Mouse (Mus musculus) 3T3-L1 (cell line): ENCODE results near the gene Ap1g1.
"Not testable (repeated sequence)": the region's sequence is repeated elsewhere in the genome, so short reads cannot be mapped to it uniquely, and the experiment has no call there.

Experiments used
- DNase-seq: peaks from one replicate; pipeline ENCODE4 v3.0.0-alpha.2; 2015; ENCODE audit warnings: low read depth, low spot score

The Ap1g1 gene

DNA sequence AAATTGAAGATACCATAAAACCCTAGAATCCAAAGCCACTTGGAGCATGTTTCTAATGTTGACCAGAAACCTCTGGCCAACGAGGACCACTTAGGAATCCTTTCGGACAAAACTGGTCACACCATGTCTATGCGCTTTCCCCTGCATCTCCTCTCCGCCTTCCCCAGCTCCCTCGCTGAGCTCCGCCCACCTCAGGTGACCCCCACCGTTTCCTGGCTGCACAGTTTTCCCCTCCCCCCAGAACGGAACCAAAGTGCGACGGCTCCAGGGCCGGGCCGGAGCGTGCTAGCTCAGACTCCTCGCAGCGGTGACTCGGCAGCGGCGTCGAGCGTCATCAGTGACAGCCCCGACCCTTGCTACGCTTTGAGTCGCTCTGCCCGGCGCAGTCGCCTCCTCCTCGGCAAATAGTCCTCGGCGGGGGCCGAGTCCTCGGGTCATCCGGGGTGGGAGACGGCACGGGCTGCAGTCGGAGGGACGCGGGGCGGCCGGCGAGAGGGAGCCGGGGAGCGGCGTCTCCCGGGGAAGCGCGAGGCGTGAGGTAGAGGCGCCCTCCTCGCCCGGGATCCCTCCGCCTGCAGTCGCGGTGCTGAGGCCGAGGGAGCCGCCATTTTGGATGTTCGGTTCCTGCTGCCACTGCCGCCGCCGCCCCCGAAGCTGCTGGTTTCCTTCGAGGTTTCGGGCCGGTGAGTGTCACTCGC, at the start of gene Ap1g1:
Gene Ap1g1 (plus strand): TSS at position 275 of the 698 bp plus-strand sequence.
- DNase-seq, result peak; percentile 97

GRCm38 (mm10) chr8:109731012-109731411, 47.3 kb upstream of the Ap1g1 start:
- no peak for DNase-seq

- DNase-seq, result no peak
Measured at GRCm38 (mm10) chr8:109734018-109734417, 44.3 kb upstream of the Ap1g1 start.

DNA sequence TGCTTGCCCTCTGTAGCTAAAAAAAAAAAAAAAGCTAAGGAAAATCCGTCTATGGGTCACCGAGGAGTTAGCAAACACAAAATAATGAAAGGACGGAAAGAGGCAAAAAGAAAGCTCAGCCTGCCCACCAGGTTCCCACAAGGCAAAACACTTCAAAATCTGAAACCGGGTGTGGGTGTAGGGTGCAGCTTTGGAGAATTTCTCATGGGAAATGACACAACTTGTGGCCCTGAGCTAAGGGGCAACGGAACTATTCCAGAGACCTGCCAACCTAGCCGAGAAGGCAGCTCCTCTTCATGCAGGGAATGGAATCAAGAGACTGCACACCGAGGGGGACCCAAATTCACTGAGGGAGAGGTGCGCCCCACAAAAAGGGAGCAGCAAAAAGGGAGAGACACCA, 41.5 kb upstream of the Ap1g1 start:
- no peak for DNase-seq

DNA sequence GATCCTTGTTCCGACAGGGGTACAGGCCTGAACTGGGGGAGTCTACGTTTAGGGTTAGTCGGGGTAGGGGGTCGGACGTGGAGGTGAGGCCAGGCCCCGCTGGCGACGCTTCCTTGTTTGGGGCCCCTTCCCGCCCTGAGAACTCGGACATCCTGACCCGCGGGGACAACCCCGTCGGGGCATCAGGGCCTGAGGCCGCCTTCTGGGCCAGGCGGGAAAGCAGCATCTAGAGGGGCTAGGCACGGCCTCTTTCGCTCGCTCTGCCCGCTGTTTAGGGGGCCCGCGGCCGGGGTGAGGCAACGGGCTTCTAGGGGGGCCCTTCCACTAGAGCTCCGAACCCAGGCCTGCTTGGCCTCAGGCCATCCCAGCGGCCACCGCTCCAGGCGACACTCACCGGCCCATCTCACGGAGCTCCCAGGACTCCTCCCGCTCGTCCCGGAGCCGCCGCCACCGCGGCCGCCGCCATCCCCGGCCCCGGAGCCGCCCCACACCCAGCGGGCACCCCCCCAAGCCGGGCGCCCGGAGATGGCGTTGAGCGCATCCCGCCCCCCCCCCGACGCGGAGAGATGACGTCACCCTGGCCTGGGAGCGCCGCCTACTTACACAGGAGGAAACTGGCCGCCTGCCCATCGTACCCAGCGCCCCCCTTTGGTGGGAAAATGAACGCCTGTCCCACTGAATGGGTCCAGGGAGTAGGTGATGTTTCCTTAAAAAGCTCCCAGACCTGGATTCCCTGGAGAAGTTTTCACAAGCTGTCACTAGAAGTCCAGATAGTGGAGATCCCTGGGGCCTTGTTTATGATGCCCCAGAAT, 40.9 kb upstream of the Ap1g1 start, which contains the start of gene Atxn1l:
Gene Atxn1l (minus strand): TSS at position 503 of the 812 bp plus-strand sequence.
- DNase-seq, result peak; percentile 89

- DNase-seq, result no peak
Measured at GRCm38 (mm10) chr8:109738049-109738380, 40.3 kb upstream of the Ap1g1 start.

GRCm38 (mm10) chr8:109747468-109748199, 30.7 kb upstream of the Ap1g1 start:
- no peak for DNase-seq

GRCm38 (mm10) chr8:109750274-109750673, 28.1 kb upstream of the Ap1g1 start:
- peak; percentile 85 for DNase-seq

DNA sequence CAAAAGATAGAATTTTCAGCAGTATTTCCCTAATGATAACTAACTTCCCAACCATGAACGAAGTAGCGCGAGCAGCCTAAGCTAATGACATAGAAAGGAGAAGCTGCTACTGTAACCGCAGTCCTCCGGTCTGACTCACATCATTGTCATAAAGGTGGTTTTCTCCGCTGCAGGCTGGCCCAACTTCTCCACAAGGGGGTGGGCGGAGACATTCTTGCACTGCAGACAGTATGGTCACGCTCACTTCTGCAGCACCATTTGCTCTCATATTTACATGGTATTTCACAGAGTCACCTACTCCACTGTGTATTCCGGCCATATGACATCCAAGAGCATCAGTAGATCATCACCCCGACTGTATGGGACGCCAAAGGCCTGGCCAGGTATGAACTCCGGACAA, 27.7 kb upstream of the Ap1g1 start:
- peak; percentile 97 for DNase-seq

GRCm38 (mm10) chr8:109751731-109752485, 26.4 kb upstream of the Ap1g1 start:
- no peak for DNase-seq

- DNase-seq, result no peak
Measured at GRCm38 (mm10) chr8:109754696-109755095, 23.7 kb upstream of the Ap1g1 start.

- DNase-seq, result not testable (repeated sequence)
Measured at GRCm38 (mm10) chr8:109755554-109755953, 22.8 kb upstream of the Ap1g1 start.

GRCm38 (mm10) chr8:109756849-109757248, 21.5 kb upstream of the Ap1g1 start:
- no peak for DNase-seq

GRCm38 (mm10) chr8:109759426-109759825, 18.9 kb upstream of the Ap1g1 start:
- DNase-seq, result no peak

DNA sequence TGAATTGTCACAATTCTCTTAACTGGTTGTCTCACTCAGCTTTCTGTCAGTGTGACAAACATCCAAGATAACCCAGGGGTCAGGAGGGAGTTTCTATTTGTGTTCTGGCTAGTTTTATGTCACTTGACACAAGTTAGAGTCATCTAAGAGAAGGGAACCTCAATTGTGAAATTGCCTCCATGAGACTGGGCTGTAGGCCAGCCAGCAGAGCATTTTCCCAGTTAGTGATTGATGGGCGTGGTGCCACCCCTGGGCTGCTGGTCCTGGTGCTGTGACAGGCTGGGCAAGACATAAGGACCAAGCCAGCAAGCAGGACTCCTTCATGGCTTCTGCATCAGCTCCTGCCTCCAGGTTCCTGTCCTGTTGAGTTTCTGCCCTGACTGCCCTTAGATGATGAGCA, 18.1 kb upstream of the Ap1g1 start:
- DNase-seq, result peak; percentile 36

DNA sequence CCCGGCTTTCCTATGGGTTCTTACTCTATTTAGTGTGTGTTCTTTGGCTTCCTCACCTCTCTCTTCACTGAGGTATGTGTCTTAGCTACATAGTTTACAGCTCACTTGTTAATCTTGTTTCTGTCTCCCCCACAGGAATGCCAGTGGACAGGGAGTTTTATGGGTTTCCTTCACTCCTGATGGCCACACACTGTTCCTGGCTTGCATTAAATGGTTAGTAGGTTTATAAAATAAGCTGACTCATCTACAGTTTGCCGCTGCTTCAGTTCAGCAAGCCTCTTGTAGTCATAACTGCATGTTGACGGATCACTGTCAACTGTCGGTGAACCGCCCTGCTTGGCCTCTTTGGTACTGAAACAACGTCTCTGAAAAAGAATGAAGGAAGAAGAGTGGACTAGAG, 14.3 kb upstream of the Ap1g1 start:
- peak; percentile 55 for DNase-seq

DNA sequence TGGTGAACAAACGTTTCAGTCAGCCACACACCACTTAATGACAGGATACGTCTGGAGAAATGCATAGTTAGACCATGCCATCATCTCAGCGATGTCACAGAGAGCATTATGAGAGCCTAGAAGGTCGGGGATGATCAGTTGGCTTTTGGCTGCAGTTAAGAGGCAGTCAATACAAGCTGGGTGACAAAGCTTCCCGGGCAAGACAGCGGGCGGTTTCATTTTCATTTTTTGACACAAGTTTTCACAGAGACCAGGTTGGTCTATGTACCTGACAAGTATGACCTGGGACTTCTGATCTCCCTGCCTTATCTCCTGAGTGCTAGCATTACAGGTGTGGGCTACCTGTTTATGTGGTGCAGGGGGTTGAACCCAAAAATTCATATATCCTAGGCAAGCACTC, 12.3 kb upstream of the Ap1g1 start:
- DNase-seq, result peak; percentile 50

- peak; percentile 28 for DNase-seq
Measured at GRCm38 (mm10) chr8:109773154-109773553, 5.2 kb upstream of the Ap1g1 start.

- DNase-seq, result no peak
Measured at GRCm38 (mm10) chr8:109777851-109778250, 503 bp upstream of the Ap1g1 start.

DNA sequence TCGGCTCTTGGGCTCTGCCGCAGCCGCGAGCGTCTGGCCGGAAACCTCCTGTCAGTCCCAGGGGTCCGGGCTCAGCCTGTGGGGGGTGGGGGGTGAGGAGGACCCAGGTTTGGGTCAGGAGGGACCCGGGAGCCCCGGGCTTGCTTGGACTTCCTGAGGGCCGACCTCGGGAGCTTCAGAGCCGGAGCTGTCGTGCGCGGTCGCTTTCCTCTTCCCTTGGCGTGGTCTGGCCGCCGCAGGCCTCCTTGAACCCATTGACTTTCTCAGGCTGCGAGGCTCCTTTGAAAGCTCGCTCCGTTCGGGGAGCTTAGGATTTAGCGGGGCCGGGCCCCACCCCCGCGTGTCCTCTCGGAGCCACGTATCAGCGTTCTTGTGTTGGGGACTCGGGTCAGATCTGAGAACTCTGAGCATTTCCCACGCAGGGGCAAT, 653 bp downstream of the Ap1g1 start:
- DNase-seq, result peak; percentile 50

DNA sequence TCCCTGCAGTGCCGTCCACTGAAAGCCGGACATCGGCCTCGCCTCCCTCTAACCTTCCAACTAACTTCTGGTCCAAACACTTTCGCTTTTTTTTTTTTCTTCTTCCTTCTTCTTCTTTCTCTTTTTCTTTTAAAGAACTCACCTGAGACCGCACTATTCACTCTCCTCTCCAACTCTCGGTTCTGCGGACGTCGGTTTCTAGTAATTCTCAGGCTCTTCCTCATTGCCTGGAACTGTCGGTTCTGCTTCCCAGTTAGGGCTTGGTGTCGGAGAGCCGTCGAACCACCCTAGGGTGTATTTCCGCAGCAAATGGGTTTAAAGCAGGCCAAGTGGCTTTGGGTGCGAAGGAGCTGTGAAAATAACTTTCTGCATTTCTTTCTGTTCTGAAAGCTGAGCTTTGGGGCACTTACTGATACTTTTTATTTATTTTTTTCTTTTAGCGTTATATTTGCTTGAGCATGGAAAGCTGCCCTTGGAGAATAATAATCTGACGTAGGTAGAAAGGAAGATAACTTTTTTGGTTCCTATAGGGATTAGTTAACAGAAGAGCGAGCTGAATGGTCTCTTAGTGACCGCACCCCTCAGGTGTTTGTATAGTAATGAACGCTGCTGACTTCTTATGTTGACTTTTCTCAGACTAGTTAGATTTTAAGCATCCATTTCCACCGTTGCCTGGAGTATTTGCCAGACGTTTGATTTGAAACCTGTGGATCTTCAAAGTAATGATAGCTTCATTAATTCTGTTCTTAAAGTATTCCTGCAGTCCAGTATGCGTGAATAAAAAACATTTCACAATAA, 1.3 kb downstream of the Ap1g1 start:
- DNase-seq, result no peak
